Mouse (Mus musculus): Measurements from ENCODE around the gene Sesn3. TPM values are rescaled to one million over a fixed set of nuclear protein-coding genes. Genes with fewer than 3 reads are reported as not detected.

Sesn3 gene
- total and polyA plus RNA-seq, 3 experiments: 1.5 to 6.0 TPM; not detected in 1

GRCm38 (mm10) chr9:14372440-14372839 lies 97.6 kb downstream of the Sesn3 start (continued):
- TF ChIP-seq TAL1 (IDR thresholded peaks at IDR 0.05; ENCODE audit: low read length): no peak

GRCm38 (mm10) chr9:14376149-14376548 lies 101.3 kb downstream of the Sesn3 start:
- H3K9me3 ChIP-seq (replicated peaks; ENCODE audit: insufficient read depth, low read length): no peaks in the 10 kb centered on the region
- H3K27me3 ChIP-seq (ENCODE audit: control insufficient read depth in 1 of 2, insufficient read depth in 2 of 2, low read length in 2 of 2): no peaks in the 10 kb centered on the region
- H3K9ac ChIP-seq (ENCODE audit: control insufficient read depth, low read depth, low read length, poor library complexity, severe bottlenecking): no peak overlapping the region
- no peak for DNase-seq (ENCODE audit: low read depth, low spot score)
- TF ChIP-seq USF2 (IDR thresholded peaks at IDR 0.05; ENCODE audit: borderline replicate concordance in 1 of 2, insufficient read depth in 1 of 2, low read depth in 1 of 2, low read length in 2 of 2) (no peak), JUND (IDR thresholded peaks at IDR 0.05; ENCODE audit: low read depth, low read length) (no peak), EP300 (IDR thresholded peaks at IDR 0.05; ENCODE audit: low read depth in 1 of 2, low read length in 2 of 2) (no peak), UBTF (IDR thresholded peaks at IDR 0.05; ENCODE audit: borderline replicate concordance, insufficient read depth, low read depth, low read length) (no peak), MAFK (IDR thresholded peaks at IDR 0.05; ENCODE audit: borderline replicate concordance, low read depth, low read length) (no peak), NRF1 (IDR thresholded peaks at IDR 0.05; ENCODE audit: insufficient read depth, low read depth, low read length, poor library complexity, severe bottlenecking) (no peak), RCOR1 (IDR thresholded peaks at IDR 0.05; ENCODE audit: low read depth, low read length) (no peak), ZNF384 (IDR thresholded peaks at IDR 0.05; ENCODE audit: low read depth, low read length) (no peak), ZMIZ1 (IDR thresholded peaks at IDR 0.05; ENCODE audit: low read depth, low read length) (no peak), MYC (IDR thresholded peaks at IDR 0.05; ENCODE audit: low read depth, low read length) (no peak), POLR2AphosphoS2 (IDR thresholded peaks at IDR 0.05; ENCODE audit: low read length) (no peak), MAZ (IDR thresholded peaks at IDR 0.05; ENCODE audit: low read depth, low read length) (no peak), GATA1 (IDR thresholded peaks at IDR 0.05; ENCODE audit: low read depth, low read length) (no peak), POLR2A (IDR thresholded peaks at IDR 0.05; ENCODE audit: control insufficient read depth in 1 of 2, insufficient read depth in 1 of 2, low read depth in 1 of 2, low read length in 2 of 2, poor library complexity in 1 of 2) (no peak), SIN3A (IDR thresholded peaks at IDR 0.05; ENCODE audit: low read length) (no peak)
- H3K36me3 ChIP-seq (ENCODE audit: control insufficient read depth in 1 of 2, insufficient read depth in 2 of 2, low read length in 2 of 2): peaks cover 0 to 31% of the 10 kb centered on the region in 2 experiments; a peak in 2 of 4 replicates
- H3K4me3 ChIP-seq (ENCODE audit: control insufficient read depth in 1 of 2, insufficient read depth in 1 of 2, low read depth in 2 of 2, low read length in 2 of 2): no peak overlapping the region
- peaks cover 18 to 42% of the 10 kb centered on the region in 2 experiments for H3K4me1 ChIP-seq (ENCODE audit: control insufficient read depth in 1 of 2, insufficient read depth in 2 of 2, low read length in 2 of 2)
- no peak overlapping the region for H3K27ac ChIP-seq (ENCODE audit: control insufficient read depth, low read depth, low read length)
- H3K79me2 ChIP-seq (ENCODE audit: control insufficient read depth, insufficient read depth, low read length, poor library complexity): peaks cover 12% of the 10 kb centered on the region

GRCm38 (mm10) chr9:14378151-14378550 lies 103.3 kb downstream of the Sesn3 start:
- Histone ChIP-seq H3K27me3 (ENCODE audit: control insufficient read depth in 1 of 2, insufficient read depth in 2 of 2, low read length in 2 of 2) (no peaks in the 10 kb centered on the region), H3K4me1 (ENCODE audit: control insufficient read depth in 1 of 2, insufficient read depth in 2 of 2, low read length in 2 of 2) (peaks cover 10 to 39% of the 10 kb centered on the region in 2 experiments), H3K36me3 (ENCODE audit: control insufficient read depth in 1 of 2, insufficient read depth in 2 of 2, low read length in 2 of 2) (peaks cover 0 to 26% of the 10 kb centered on the region in 2 experiments; a peak in 2 of 4 replicates), H3K4me3 (ENCODE audit: control insufficient read depth in 1 of 2, insufficient read depth in 1 of 2, low read depth in 2 of 2, low read length in 2 of 2) (no peak overlapping the region), H3K9me3 (replicated peaks; ENCODE audit: insufficient read depth, low read length) (no peaks in the 10 kb centered on the region), H3K9ac (ENCODE audit: control insufficient read depth, low read depth, low read length, poor library complexity, severe bottlenecking) (no peak overlapping the region), H3K79me2 (ENCODE audit: control insufficient read depth, insufficient read depth, low read length, poor library complexity) (peaks cover 12% of the 10 kb centered on the region), H3K27ac (ENCODE audit: control insufficient read depth, low read depth, low read length) (no peak overlapping the region)
- no peak for DNase-seq (ENCODE audit: low read depth, low spot score)
- TF ChIP-seq TAL1 (IDR thresholded peaks at IDR 0.05; ENCODE audit: low read length) (no peak), BHLHE40 (IDR thresholded peaks at IDR 0.05; ENCODE audit: borderline replicate concordance, low read depth, low read length) (no peak), SIN3A (IDR thresholded peaks at IDR 0.05; ENCODE audit: low read length) (no peak), EP300 (IDR thresholded peaks at IDR 0.05; ENCODE audit: low read depth in 1 of 2, low read length in 2 of 2) (no peak), HCFC1 (IDR thresholded peaks at IDR 0.05; ENCODE audit: low read depth, low read length) (no peak), POLR2AphosphoS5 (IDR thresholded peaks at IDR 0.05; ENCODE audit: borderline replicate concordance, low read depth, low read length) (no peak), RCOR1 (IDR thresholded peaks at IDR 0.05; ENCODE audit: low read depth, low read length) (no peak), CHD2 (IDR thresholded peaks at IDR 0.05; ENCODE audit: low read length) (no peak), JUND (IDR thresholded peaks at IDR 0.05; ENCODE audit: low read depth, low read length) (no peak), ZKSCAN1 (IDR thresholded peaks at IDR 0.05; ENCODE audit: low read depth, low read length) (no peak)

Data from MEL (cell line).